Mouse (Mus musculus) adrenal gland, postnatal 14 days (tissue): Measurements from ENCODE around the gene Actr6. TPM values are rescaled to one million over a fixed set of nuclear protein-coding genes. Genes with fewer than 3 reads are reported as not detected.
"Not testable (repeated sequence)": the region's sequence is repeated elsewhere in the genome, so short reads cannot be mapped to it uniquely, and the experiment has no call there.

ENCODE experiments used
- DNase-seq: peaks from one replicate; pipeline ENCODE4 v3.0.0; 2021; ENCODE audit warnings: mixed read lengths
- total RNA-seq: library from RNA; stranded (reverse); gene quantifications from 2 replicates; pipeline ENCODE4 v1.2.3, GENCODE M21; 2021

The Actr6 gene
- total RNA-seq, 1 experiment from 2014 or later, result 26.2 TPM

DNA sequence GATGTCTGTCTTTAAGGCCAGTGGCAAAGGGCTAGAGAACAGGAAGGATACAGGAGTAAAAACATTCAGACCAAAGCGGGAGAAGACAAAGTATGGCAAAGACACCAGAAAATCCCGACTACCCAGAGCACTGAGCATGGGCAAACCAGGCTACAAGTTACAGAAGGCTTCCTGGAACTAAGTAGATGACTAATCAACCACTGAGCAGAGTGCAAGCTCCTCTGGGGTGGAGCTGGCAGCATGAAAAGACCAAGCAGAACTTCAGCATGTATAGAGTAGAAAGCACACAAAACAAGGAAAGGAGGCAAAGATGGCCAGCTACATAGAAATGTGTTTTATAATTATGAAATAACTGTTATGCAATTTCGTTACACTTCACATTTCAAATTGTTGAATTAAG is 51.6 kb downstream of the Actr6 start:
- no peak for DNase-seq

DNA sequence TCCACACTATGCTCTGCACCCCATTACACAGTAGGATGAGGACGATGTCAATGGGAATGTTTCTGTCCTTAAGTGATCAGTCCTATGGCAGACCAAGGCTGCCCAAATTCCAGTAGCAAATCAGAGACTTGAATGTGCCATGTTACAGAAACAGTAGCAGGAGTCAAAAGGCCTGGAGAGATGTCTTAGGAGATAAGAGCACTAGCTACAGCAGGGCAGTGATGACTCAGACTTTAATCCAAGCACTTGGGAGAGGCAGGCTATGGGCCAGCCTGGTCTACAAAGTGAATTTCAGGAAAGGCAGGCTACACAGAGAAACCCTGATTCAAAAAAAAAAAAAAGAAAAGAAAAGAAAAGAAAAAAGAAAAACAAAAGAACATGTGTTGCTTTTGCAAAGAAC is 52.6 kb downstream of the Actr6 start:
- no peak for DNase-seq

GRCm38 (mm10) chr10:89678054-89678453 is 54.0 kb downstream of the Actr6 start:
- no peak for DNase-seq

- DNase-seq, result no peak
These were observed 55.5 kb downstream of the Actr6 start for GRCm38 (mm10) chr10:89676609-89677008.

- DNase-seq, result not testable (repeated sequence)
These were observed 61.7 kb downstream of the Actr6 start for GRCm38 (mm10) chr10:89670371-89670770.

- DNase-seq, result no peak
These were observed 64.5 kb downstream of the Actr6 start for GRCm38 (mm10) chr10:89667571-89667970.

DNA sequence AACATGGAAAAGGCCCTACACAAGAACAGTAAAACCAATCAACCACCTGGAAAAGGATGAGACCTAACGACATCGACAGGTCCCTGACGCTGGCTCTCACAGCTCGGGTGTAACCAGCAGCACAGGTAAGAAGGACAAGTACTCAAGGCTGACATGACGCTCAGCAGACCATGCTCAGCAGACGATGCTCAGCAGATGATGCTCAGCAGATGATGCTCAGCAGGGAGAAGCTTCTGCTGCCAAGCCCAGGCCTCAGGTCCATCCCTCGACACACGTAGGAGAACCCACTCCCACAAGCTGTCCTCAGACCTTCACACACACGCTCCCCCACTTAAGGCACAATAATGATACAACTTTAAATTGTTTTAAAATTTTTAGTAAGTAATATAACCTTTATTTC is 66.4 kb downstream of the Actr6 start:
- no peak for DNase-seq

DNA sequence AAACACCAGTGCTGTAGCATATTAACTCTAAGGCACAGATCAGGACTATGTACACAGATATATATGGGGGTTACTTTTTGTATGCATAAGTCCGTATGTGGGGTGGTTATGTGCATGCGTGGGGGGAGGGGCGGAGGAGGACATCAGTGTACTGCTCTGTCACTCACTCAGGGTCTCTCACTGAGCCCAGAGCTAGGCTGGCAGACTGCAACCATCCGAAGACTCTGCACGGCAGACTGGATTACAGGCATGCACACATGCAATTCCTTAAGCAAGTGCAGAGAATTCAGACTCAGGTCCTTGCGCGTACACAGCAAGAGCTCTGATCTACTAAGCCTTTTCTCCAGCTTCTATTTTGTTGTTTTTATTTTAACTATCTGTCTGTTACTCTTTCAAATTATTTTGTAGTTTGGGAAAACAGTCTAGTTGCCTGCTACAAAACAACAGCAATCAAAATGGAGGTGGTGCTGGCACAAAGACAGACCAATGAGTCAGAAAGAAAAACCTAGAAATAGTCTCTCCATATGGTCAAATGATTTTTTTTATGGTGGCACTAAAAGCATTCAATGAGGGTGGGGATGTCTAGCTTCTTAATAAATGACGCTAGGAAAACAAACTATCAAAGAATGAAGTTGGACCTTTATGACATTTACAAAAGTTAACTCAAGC is 67.0 kb downstream of the Actr6 start:
- DNase-seq, result no peak

Other genes starting within 250 kb of the Actr6 start
- 14.1 and 21.5 TPM in 2 replicates for gene Nr1h4, start 198.7 kb downstream of the Actr6 start, total RNA-seq
- 0.85 TPM in 1 of 2 replicates, not detected in the other for gene Slc17a8, start 111.0 kb downstream of the Actr6 start, total RNA-seq
- 43.6 and 45.8 TPM in 2 replicates for gene Scyl2, start 46.0 kb downstream of the Actr6 start, total RNA-seq
- 61.7 and 66.2 TPM in 2 replicates for gene Uhrf1bp1l, start 12.7 kb upstream of the Actr6 start, total RNA-seq
- gene Anks1b, start 141.2 kb upstream of the Actr6 start, total RNA-seq, result 1.4 and 1.7 TPM in 2 replicates